Mouse (Mus musculus): ENCODE measurements around the gene Zfp600.
"Not testable (repeated sequence)": the region's sequence is repeated elsewhere in the genome, so short reads cannot be mapped to it uniquely, and the experiment has no call there.

GRCm38 (mm10) chr4:146239252-146240244 lies 82.9 kb downstream of the Zfp600 start:
- not testable (repeated sequence) for TF ChIP-seq CTCF, POLR2A (IDR thresholded peaks at IDR 0.05; ENCODE audit: extremely low read depth, insufficient read depth, low read length)
